ENCODE assay signal across 8 mouse cellular contexts in the genomic region with DNA sequence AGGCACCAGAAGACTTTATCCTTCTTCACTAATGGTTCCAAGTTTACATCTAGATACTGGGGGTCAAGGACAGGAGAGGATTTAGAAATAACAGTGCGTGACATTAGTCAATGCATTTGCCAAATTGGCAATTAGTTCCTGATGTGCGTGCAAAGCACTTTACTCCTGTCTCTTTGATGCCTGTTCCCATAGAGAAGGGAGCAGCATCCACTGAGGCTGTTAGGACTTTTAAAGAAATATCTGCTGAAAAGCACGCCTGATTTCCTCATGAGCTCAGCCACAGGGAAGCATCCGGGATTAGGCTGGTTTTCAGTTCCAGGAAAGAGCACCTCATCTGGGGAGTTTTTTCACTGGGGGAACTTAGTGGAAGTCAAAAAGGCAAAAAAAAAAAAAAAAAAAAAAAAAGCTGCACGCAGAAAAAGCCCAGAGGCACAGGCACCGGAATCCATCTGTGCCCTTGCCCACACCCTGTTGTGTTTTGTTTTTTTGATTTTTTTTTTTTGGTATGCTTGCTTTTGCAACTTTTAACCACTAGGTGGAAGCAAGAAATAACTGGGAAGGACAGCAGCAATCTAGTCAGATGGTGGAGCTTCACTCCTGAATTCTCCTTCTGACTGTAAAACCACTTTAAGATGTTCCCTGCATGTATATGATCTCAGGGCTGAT. TPM values are rescaled to one million over a fixed set of nuclear protein-coding genes. Genes with fewer than 3 reads are reported as not detected.
DNase-seq lines count a peak whose midpoint lies in the region; ATAC-seq and TF ChIP-seq lines count a peak whose summit lies in the region.

No protein-coding gene starts in this region.

- no peaks in the 10 kb centered on the region for H3K9me3 ChIP-seq in forebrain, embryonic 10.5 days
- H3K9me3 ChIP-seq in intestine, embryonic 16.5 days (ENCODE audit: control insufficient read depth, low read length), result no peaks in the 10 kb centered on the region
- no peaks in the 10 kb centered on the region for H3K9me3 ChIP-seq in midbrain, embryonic 10.5 days (replicated peaks)

- TF ChIP-seq POLR2A in bone marrow macrophage, adult 2 months (IDR thresholded peaks at IDR 0.05; ENCODE audit: borderline replicate concordance, low read depth, low read length), result no peak

- no peak for ATAC-seq in intestine, embryonic 16.5 days

- peak; percentile 31; the same call in 1 of the 2 replicates for TF ChIP-seq CTCF in bone marrow macrophage, adult 2 months (IDR thresholded peaks at IDR 0.05; ENCODE audit: low read depth, low read length)

- peak; percentile 41 for DNase-seq in layer of hippocampus, adult 9-10 months (ENCODE audit: low spot score)
- DNase-seq in layer of hippocampus, adult 8-10 months (ENCODE audit: low spot score in 2 of 2), result no peak
- DNase-seq in forebrain, embryonic 10.5 days (ENCODE audit: extremely low spot score, low spot score), result peak; percentile 63
- peak; percentile 54 for DNase-seq in midbrain, embryonic 10.5 days (ENCODE audit: low spot score)
- DNase-seq in spleen, adult 12 weeks (ENCODE audit: low spot score), result no peak
- no peak for DNase-seq in testis, postnatal 10 days (ENCODE audit: low spot score)

- H3K9ac ChIP-seq in intestine, embryonic 16.5 days (ENCODE audit: low read depth, low read length), result no peak overlapping the region

- 1% methylated on average over 6 of the region's 6 CpGs for WGBS in forebrain, embryonic 10.5 days
- 19% methylated on average over 6 of the region's 6 CpGs for WGBS in intestine, embryonic 16.5 days
- WGBS in midbrain, embryonic 10.5 days, result 6% methylated on average over 6 of the region's 6 CpGs

- H3K4me3 ChIP-seq in bone marrow macrophage, adult 2 months (ENCODE audit: insufficient read depth, low read length), result peak overlapping the region; percentile 56
- peak overlapping the region; percentile 16; the same call in 1 of the 2 replicates for H3K4me3 ChIP-seq in forebrain, embryonic 10.5 days
- H3K4me3 ChIP-seq in intestine, embryonic 16.5 days (ENCODE audit: low read length), result no peak overlapping the region
- H3K4me3 ChIP-seq in midbrain, embryonic 10.5 days, result peak overlapping the region; percentile 20

- peaks cover 79% of the 10 kb centered on the region for H3K27me3 ChIP-seq in forebrain, embryonic 10.5 days (ENCODE audit: poor library complexity, severe bottlenecking)
- H3K27me3 ChIP-seq in intestine, embryonic 16.5 days (replicated peaks; ENCODE audit: control insufficient read depth, insufficient read depth, low read length), result no peaks in the 10 kb centered on the region
- peaks cover 83% of the 10 kb centered on the region for H3K27me3 ChIP-seq in midbrain, embryonic 10.5 days (ENCODE audit: low read depth, poor library complexity, severe bottlenecking)

- peaks cover 33% of the 10 kb centered on the region for H3K4me1 ChIP-seq in bone marrow macrophage, adult 2 months (ENCODE audit: control insufficient read depth, insufficient read depth, low read length)
- H3K4me1 ChIP-seq in forebrain, embryonic 10.5 days, result peaks cover 84% of the 10 kb centered on the region
- peaks cover 18% of the 10 kb centered on the region for H3K4me1 ChIP-seq in intestine, embryonic 16.5 days (ENCODE audit: control insufficient read depth, insufficient read depth, low read length)
- peaks cover 56% of the 10 kb centered on the region for H3K4me1 ChIP-seq in midbrain, embryonic 10.5 days

- peak overlapping the region; percentile 17; the same call in 1 of the 2 replicates for H3K4me2 ChIP-seq in intestine, embryonic 16.5 days (ENCODE audit: low read depth, low read length)

- peak overlapping the region; percentile 97 for H3K27ac ChIP-seq in bone marrow macrophage, adult 2 months (ENCODE audit: insufficient read depth, low read depth, low read length)
- H3K27ac ChIP-seq in forebrain, embryonic 10.5 days, result peak overlapping the region; percentile 48
- H3K27ac ChIP-seq in intestine, embryonic 16.5 days (ENCODE audit: low read length), result 0 out of 2 replicates have a peak overlapping the region, but pooled peaks have one; percentile 9
- 0 out of 2 replicates have a peak overlapping the region, but pooled peaks have one; percentile 28 for H3K27ac ChIP-seq in midbrain, embryonic 10.5 days (replicated peaks)

- H3K36me3 ChIP-seq in forebrain, embryonic 10.5 days (replicated peaks), result no peaks in the 10 kb centered on the region
- H3K36me3 ChIP-seq in intestine, embryonic 16.5 days (ENCODE audit: control insufficient read depth, insufficient read depth, low read length), result no peaks in the 10 kb centered on the region
- H3K36me3 ChIP-seq in midbrain, embryonic 10.5 days, result no peaks in the 10 kb centered on the region

RNA-seq across cellular contexts. Expression of a gene that starts 59.8 kb away (rescaled TPM):
- total RNA-seq in layer of hippocampus, adult 8-10 months (2022), result under 1 TPM; 0.23 to 0.96 (median 0.59) TPM
- polyA plus RNA-seq in bone marrow macrophage, adult 2 months (2012; ENCODE audit: insufficient read depth, insufficient read length, missing spikeins), result 0.51 TPM in 1 of 2 replicates, not detected in the other
- 0.29 and 0.73 TPM in 2 replicates for polyA plus RNA-seq in forebrain, embryonic 10.5 days (2016; fragmentation: Nextera tagmentation; extraction: Ambion mirVana)
- polyA plus RNA-seq in intestine, embryonic 16.5 days (2015; fragmentation: Nextera tagmentation; extraction: Ambion mirVana), result 0.26 and 0.31 TPM in 2 replicates
- 0.77 and 0.82 TPM in 2 replicates for polyA plus RNA-seq in midbrain, embryonic 10.5 days (2016; fragmentation: Nextera tagmentation; extraction: Ambion mirVana)

Comparison
In these comparisons a context has a peak if more than half of its experiments do, and no peak if none do; other contexts are left out.
1. DNase-seq: peak in layer of hippocampus, adult 9-10 months (single experiment), forebrain, embryonic 10.5 days (single experiment) and midbrain, embryonic 10.5 days (single experiment); none in layer of hippocampus, adult 8-10 months (0 of 2), spleen, adult 12 weeks (single experiment) and testis, postnatal 10 days (single experiment).
2. H3K27ac ChIP-seq: peak in every context shown above with its lines; median percentile 97 in bone marrow macrophage, adult 2 months; 48 in forebrain, embryonic 10.5 days; 28 in midbrain, embryonic 10.5 days; 9 in intestine, embryonic 16.5 days.